Mouse (Mus musculus) small intestine, adult 10 weeks (tissue): ENCODE measurements around the gene Grap2. TPM values are rescaled to one million over a fixed set of nuclear protein-coding genes. Genes with fewer than 3 reads are reported as not detected.

Source experiments
- polyA plus RNA-seq: library from polyadenylated mRNA; stranded (reverse); fragments of 350-450 nt; fragmentation: Illumina TruSeq; extraction: RNeasy Lipid Tissue Mini Kit (QIAGEN cat#74804); gene quantifications from one replicate; pipeline ENCODE4 v1.2.3, GENCODE M21; 2014; ENCODE audit warnings: low replicate concordance

Grap2 gene
- 1.0 TPM for polyA plus RNA-seq

DNA sequence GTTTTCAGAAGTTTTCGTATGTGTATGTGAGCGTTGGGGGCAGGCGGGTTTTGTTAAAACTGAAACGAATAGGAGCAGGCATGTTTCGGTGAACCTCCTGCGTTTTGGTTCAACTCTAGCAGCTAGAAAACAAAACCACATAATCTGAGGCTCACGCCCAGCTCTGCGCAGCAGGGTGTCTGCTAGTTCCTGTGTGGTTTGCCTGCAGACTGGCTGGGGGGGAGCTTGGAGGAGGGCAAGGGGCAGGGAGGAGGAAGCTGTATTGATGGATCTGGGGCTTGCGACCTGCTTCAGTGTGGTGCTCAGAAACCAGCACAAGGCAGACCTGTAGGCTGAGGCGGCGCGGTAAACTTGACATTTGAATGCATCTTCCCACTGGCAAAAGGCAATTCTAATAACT is at the start of gene Grap2:
Gene Grap2, plus strand, starts transcription at position 304 of the 400 bp plus-strand sequence.

DNA sequence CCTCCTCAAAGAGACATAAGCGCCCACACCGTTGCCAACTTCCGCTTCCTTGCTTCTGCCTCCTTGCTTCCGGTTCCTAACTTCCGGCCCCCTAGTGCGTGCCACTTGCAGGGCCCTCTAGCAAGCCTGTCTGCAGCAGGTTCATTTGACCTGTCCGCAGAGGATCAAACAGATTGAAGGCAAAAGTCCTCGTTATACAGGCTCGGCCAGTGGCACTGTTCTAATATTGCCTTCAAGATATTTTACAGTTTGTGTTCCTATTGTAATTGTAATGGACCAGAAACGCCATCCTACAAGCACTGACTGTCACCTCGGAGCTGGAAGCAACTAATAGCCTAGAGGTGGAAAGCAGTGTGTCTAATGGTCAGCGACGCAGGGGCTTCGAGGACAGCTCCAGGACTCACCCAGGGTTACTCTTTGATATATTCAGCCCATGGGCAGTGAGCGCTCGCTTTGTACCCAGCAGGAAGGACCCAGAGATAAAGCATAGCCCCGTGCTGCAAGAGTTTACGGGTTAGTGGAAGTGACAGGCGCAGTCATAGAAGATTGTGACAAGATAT is 7.2 kb upstream of the Grap2 start, which contains the start of gene Enthd1:
Gene Enthd1, minus strand, starts transcription at position 51 of the 560 bp plus-strand sequence.

DNA sequence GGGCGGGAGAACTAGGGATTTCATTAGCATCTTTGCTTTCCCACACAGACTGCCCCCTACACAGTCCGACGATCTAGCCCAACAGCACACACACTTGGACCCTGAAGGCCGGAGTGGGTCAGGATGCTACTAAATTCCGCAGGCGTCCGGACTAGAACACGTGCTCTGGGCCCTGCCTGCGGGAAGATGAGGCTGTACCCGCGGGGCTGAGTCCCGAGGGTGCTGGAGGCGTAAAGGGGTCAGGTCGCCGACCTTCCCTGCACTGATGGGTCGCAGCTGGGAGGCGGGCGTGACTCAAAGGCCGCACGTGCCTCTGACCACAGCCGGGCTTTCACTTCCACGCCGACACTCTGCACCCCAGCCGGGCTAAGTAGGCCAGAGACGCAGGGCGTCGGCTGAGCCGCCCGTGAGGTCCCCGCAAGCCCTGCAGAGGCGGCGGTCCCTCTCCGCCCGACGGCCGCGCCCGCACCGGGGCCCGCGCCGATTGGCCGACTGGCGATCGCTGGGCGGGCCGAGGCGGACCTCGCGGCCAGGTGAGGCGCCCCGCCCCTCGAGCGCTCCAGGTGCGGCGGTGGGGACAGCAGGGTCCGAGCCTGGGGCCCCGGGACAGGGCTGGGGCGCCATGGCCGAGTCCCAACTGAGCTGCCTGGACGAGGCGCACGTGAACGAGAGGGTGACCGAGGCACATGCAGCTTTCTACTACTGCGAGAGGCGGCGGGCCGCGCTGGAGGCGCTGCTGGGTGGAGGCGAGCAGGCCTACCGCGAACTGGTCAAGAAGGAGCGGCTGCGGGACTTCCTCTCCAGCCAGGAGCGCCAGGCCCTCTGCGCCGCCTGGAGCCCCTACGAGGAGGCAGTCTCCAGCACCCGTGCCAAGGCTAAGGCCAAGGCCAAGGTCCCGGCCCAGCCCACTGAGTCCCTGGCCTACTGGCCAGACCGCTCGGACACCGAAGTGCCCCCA is 99.2 kb downstream of the Grap2 start, which contains the start of gene Fam83f:
Gene Fam83f, plus strand, starts transcription at position 553 of the 958 bp plus-strand sequence.

Other genes with a start within 250 kb of the Grap2 start
- gene Enthd1, start 7.4 kb upstream of the Grap2 start, polyA plus RNA-seq: not detected
- 0.71 TPM for gene Fam83f, start 99.3 kb downstream of the Grap2 start, polyA plus RNA-seq
- 13.6 TPM for gene Tnrc6b, start 138.7 kb downstream of the Grap2 start, polyA plus RNA-seq